Mouse (Mus musculus): ENCODE data around the gene 9530053A07Rik.

- TF ChIP-seq POLR2AphosphoS2 (IDR thresholded peaks at IDR 0.05; ENCODE audit: low read length), result no peak
- no peak for TF ChIP-seq CTCF (IDR thresholded peaks at IDR 0.05 in 2 of 3, conservative IDR thresholded peaks at IDR 0.05 in 1 of 3; ENCODE audit: control insufficient read depth in 1 of 3, insufficient read depth in 1 of 3, low read depth in 2 of 3, low read length in 3 of 3, poor library complexity in 1 of 3, severe bottlenecking in 1 of 3)
- no peak for TF ChIP-seq ETS1 (IDR thresholded peaks at IDR 0.05; ENCODE audit: low read depth, low read length)
- no peak for TF ChIP-seq EP300 (IDR thresholded peaks at IDR 0.05; ENCODE audit: low read depth in 1 of 2, low read length in 2 of 2)
- no peak for TF ChIP-seq KAT2A (conservative IDR thresholded peaks at IDR 0.05; ENCODE audit: low read depth, low read length)
- TF ChIP-seq POLR2A (IDR thresholded peaks at IDR 0.05; ENCODE audit: control insufficient read depth in 1 of 2, insufficient read depth in 1 of 2, low read depth in 1 of 2, low read length in 2 of 2, poor library complexity in 1 of 2), result no peak
- no peak for TF ChIP-seq MYC (IDR thresholded peaks at IDR 0.05; ENCODE audit: low read depth, low read length)
- TF ChIP-seq HCFC1 (IDR thresholded peaks at IDR 0.05; ENCODE audit: low read depth, low read length), result no peak
- no peak for TF ChIP-seq USF1 (IDR thresholded peaks at IDR 0.05; ENCODE audit: low read depth, low read length)
Measured at GRCm38 (mm10) chr7:28195414-28196098, 66.3 kb downstream of the 9530053A07Rik start.

Measured in MEL (cell line).